Mouse (Mus musculus): ENCODE results near the gene Elmo1.

Gene Elmo1

GRCm38 (mm10) chr13:20316139-20316538 is 225.7 kb downstream of the Elmo1 start:
- no peak for DNase-seq (ENCODE audit: low read depth, low spot score)

- DNase-seq (ENCODE audit: low read depth, low spot score), result no peak
Measured at GRCm38 (mm10) chr13:20318615-20319219, 228.3 kb downstream of the Elmo1 start.

GRCm38 (mm10) chr13:20320232-20320631 is 229.8 kb downstream of the Elmo1 start:
- no peak for DNase-seq (ENCODE audit: low read depth, low spot score)

- no peak for DNase-seq (ENCODE audit: low read depth, low spot score)
Measured at GRCm38 (mm10) chr13:20323478-20323877, 233.1 kb downstream of the Elmo1 start.

DNA sequence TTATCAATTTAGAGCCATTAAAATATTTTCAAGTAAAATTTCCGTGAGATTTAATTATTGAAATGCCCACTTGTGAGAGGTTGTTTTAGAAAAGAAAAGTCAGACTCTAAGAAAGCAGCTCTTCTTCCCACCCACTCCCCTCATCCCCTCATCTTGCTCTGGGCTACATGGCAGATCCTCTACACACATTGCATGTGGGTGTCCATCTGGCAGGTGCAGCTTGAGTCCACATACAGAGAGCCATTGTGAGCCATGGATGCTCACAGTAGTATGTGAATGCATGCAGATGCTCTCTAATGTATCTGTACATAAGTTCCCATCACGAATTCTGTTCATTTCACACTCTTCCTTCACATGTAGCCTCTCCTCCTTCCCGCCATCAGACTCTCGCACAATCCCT is 236.7 kb downstream of the Elmo1 start:
- no peak for DNase-seq (ENCODE audit: low read depth, low spot score)

- DNase-seq (ENCODE audit: low read depth, low spot score), result no peak
Measured at GRCm38 (mm10) chr13:20327975-20328374, 237.6 kb downstream of the Elmo1 start.

DNA sequence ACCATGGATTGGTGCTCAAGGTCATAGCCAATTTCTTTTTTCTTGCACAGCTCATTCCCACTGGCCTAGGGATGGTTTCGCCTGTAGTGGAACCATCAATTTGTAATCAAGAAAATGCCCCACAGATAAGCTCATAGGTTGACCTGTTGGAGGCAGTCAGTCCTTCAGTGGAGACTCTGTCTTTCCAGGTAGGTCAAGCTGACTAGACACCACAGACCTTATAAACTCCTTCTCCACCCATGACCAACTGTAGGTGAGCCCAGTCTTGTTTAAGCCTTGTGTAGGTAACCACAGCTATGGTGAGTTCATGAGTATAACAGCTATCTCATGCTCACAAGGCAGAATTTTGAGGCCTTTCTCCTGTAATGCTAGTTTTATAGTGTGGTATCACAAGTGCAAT is 238.3 kb downstream of the Elmo1 start:
- no peak for DNase-seq (ENCODE audit: low read depth, low spot score)

- no peak for DNase-seq (ENCODE audit: low read depth, low spot score)
Measured at GRCm38 (mm10) chr13:20330954-20331353, 240.6 kb downstream of the Elmo1 start.

DNA sequence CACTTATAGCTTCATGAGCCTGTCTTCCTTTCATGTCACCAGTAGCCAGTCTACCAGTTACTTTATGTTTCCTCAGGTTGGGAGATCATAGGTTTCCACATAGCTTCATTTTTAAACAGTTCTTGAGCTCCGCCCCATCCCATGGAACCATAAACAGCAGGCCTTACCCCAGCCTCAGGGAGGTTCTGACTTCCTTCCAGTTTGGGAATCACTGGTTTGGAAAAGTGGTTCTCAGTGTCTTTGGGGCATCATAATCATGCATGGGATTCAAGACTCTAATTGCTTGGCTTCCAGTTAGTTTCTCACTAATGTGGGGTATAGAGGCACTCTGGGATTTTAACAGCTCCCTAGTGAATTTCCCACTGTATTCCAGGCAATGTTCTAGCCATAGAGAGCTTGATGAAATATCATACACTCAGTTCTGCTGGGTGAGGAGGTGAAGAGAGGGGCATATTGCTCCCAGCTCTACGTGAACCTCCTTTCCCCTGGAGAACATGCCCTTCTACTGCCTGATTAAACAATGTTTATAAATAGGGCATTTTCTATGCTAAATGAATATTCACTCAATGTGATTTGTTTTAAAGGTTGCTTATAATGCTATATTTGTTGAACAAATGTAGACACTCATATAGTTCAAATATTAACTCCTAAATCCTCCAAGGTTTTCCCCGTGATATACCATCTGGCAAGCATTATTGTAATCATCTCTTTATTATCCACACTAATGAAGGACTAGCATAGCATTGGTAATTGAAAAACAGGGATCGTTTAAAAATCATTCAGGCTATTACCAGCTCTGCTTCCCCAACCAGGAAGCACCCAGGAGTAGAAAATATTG is 244.9 kb downstream of the Elmo1 start:
- no peak for DNase-seq (ENCODE audit: low read depth, low spot score)

GRCm38 (mm10) chr13:20335889-20336497 is 245.6 kb downstream of the Elmo1 start:
- no peak for DNase-seq (ENCODE audit: low read depth, low spot score)

- DNase-seq (ENCODE audit: low read depth, low spot score), result no peak
Measured at GRCm38 (mm10) chr13:20342881-20343280, 252.5 kb downstream of the Elmo1 start.

GRCm38 (mm10) chr13:20349754-20350153 is 259.4 kb downstream of the Elmo1 start:
- no peak for DNase-seq (ENCODE audit: low read depth, low spot score)

DNA sequence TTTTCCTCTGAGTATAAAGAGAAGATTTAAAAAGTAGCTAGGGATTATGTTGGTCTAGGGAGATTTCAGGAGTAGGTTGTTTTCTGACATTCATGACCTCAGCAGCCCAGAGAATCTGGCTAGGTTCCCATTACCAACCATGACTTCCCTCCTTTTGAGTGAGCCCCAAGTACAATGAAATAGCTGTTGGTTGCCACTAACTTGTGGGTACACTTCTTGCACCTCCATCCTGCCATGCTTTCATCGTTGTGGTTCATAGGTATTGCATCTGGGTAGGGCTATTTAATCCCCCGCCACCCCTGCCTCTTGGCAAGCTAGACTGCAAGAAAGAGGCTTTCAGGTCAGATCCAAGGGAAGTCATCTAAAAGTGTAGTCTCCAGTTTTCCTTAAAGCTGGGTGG is 262.2 kb downstream of the Elmo1 start:
- DNase-seq (ENCODE audit: low read depth, low spot score), result no peak

DNA sequence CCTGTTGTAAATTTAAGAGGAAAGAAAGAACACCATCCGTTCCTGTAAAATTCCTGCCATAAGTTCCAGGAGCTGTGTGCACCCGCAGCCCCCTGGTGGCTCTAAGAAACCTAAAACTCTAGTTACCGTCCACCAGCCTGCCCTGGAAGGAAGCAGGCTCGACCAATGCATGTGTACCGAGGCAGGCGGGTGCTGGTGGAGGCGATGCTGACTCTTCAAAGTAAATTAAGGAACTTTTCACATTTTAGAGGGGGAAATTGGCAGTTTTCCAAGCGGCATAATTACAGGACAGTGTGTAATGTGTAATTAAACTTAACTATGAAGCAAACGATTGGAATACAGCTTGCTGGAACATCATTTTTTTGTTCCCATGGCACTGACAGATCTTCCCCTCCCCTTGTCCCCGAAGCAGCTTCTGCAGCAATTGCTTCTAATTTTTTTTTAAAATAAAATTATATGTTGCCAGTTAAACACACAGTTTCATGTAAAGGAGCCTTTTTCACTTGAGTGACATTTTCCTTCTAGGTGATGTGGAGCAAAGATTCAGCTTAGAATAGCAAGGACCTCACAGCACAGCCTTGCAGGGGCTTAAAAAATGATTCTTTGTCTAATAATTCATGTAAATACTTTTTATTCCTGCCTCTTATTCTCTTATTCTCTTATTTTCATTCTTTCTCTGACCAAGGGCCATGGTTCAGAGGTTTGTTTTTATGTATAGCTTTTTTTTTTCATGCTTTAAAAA is 263.6 kb downstream of the Elmo1 start:
- no peak for DNase-seq (ENCODE audit: low read depth, low spot score)

DNA sequence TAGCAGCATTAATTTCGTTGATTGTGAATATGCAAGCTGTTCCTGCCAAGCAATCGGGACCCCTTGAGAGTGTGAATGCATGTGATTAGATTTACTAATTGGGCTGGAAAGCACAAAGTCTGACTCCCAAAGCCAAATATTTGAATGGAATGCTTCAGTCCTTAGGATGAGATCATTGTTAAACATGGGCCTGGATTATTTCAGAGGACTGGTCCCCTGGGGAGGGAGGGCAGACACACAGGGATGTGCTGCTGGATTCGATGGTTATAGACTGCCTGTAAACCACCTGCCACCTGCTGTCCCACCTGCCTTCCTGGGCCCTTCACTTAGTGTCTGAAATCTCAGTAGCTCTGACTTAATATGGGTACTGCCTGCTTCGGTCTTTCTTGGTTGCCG is 264.2 kb downstream of the Elmo1 start:
- DNase-seq (ENCODE audit: low read depth, low spot score), result no peak

- DNase-seq (ENCODE audit: low read depth, low spot score), result no peak
Measured at GRCm38 (mm10) chr13:20362541-20362940, 272.1 kb downstream of the Elmo1 start.

DNA sequence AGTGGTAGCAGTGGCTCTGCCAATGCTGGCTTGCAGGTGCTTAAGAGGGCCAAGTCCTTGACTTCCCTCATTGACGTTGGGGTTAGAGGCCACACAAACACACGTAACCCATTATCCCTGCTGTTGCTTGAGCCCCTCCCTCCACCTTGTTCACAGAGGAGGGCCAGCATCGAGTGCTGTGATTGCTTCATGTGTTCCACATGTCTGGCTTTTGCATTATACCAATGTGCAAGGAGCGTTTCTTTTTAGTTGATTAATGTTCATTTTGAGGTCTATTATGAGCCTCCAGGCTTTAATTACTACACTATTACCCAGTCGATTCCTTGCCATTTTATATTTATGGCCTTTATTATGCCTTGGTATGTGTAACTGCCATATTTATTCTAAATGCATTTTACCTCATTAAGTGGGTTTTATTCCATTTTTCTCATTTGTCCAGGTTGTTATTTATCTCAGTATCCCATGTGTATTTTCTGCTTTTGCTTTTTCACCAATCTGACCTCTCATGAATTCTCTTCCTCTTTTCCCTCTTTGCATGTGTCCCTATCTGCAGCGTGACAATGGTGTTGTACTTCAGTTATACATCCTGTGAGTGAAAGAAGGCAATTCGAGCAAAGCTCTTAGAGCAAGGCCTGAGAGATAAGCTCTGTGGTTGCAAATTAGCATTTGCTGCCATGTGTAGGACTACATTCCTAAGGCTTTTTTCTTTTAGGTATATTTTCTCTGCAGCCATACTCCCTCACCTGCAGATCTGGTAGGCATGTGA is 275.6 kb downstream of the Elmo1 start:
- no peak for DNase-seq (ENCODE audit: low read depth, low spot score)

DNA sequence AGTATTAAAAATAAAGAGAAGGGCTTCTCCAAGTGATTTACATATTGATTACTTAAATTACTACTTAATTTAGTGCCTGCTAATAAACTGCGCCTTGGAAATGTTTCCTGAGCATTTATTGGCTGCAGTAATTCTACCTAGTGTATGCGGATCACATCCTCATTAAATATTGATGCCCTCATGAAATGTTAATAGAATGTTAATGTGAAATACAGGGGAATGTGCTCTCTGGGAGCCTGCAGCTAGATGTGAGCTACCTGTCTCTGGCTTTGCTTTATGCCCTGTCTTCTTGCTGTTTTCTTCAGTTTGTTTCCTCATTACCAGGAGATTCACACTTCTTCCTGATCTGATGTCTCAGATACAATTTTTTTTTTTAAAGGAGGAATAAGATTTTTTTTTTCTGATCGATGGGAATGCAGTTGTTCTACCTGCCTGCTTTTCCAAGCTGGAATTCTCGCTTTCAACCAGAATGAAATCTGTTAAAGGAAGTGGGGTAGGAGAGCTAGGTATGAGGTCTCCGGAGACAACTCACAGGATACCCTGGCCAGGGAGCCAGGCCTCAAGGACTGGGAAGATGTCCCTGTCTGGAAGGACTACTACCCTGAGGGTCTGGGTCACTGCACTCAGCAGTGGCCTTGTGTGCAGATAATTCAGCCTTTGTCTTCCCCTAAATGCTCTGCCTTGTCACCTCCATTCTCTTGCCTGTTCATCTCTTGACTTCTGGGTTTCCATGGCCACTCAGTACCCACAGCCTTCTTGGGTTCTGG is 279.8 kb downstream of the Elmo1 start:
- no peak for DNase-seq (ENCODE audit: low read depth, low spot score)

DNA sequence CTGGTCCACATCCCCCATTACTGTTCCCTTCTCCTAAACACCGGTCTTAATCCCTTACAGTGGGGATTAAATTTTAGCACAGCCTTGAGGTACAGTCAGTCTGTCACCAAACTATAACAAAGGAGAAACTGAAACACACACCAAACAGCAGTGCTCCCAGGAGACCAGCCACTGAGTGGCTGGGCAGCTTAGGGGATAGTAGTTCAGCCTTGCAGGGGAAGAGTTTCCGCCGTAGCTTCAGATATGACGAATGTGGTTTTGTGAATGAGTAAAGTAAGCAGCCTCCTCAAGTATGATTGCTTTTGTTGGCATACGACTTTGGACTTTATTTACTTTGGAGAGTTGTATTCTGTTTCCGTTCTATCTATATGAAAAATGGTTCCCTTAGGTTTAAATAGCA is 281.1 kb downstream of the Elmo1 start:
- no peak for DNase-seq (ENCODE audit: low read depth, low spot score)

GRCm38 (mm10) chr13:20372335-20372734 is 281.9 kb downstream of the Elmo1 start:
- DNase-seq (ENCODE audit: low read depth, low spot score), result no peak

- no peak for DNase-seq (ENCODE audit: low read depth, low spot score)
Measured at GRCm38 (mm10) chr13:20378869-20379268, 288.5 kb downstream of the Elmo1 start.

Measured in A20 (cell line).